Mouse (Mus musculus) neutrophil, adult 5-6 weeks (primary cell): ENCODE measurements around the gene Cplx1. TPM values are rescaled to one million over a fixed set of nuclear protein-coding genes. Genes with fewer than 3 reads are reported as not detected.
"Not testable (repeated sequence)": the region's sequence is repeated elsewhere in the genome, so short reads cannot be mapped to it uniquely, and the experiment has no call there.

Source experiments
- ATAC-seq: fragments of 151-379, 151-347 bp; 2 replicates; pipeline ENCODE4 v1.8.0; 2017; ENCODE audit warnings: mild to moderate bottlenecking, moderate TSS enrichment; ENCODE audit not compliant: insufficient number of reproducible peaks, poor library complexity, low FRiP score, severe bottlenecking; ENCODE audit errors: extremely low read depth
- total RNA-seq: library from RNA; stranded (forward); fragments of 200-1000 nt; gene quantifications from 2 replicates; pipeline ENCODE4 v1.2.3, GENCODE M21; 2017

Gene Cplx1
- total RNA-seq, 1 experiment from 2014 or later: not detected

- no peak for ATAC-seq
Observed at GRCm38 (mm10) chr5:108518951-108519350, 30.9 kb downstream of the Cplx1 start.

- ATAC-seq: no peak
Observed at GRCm38 (mm10) chr5:108518106-108518885, 31.5 kb downstream of the Cplx1 start.

- no peak for ATAC-seq
Observed at GRCm38 (mm10) chr5:108516655-108517054, 33.2 kb downstream of the Cplx1 start.

GRCm38 (mm10) chr5:108515581-108516361, 34.1 kb downstream of the Cplx1 start:
- ATAC-seq: no peak

- no peak for ATAC-seq
Observed at GRCm38 (mm10) chr5:108502286-108502685, 47.5 kb downstream of the Cplx1 start.

- no peak for ATAC-seq
Observed at GRCm38 (mm10) chr5:108501573-108501972, 48.3 kb downstream of the Cplx1 start.

GRCm38 (mm10) chr5:108486148-108486547, 63.7 kb downstream of the Cplx1 start:
- not testable (repeated sequence) for ATAC-seq

GRCm38 (mm10) chr5:108485239-108485638, 64.6 kb downstream of the Cplx1 start:
- peak; percentile 71; the same call in 1 of the 2 replicates for ATAC-seq

GRCm38 (mm10) chr5:108483006-108483405, 66.8 kb downstream of the Cplx1 start:
- no peak for ATAC-seq

- ATAC-seq: no peak
Observed at GRCm38 (mm10) chr5:108475977-108476376, 73.8 kb downstream of the Cplx1 start.

- ATAC-seq: no peak
Observed at GRCm38 (mm10) chr5:108473737-108474136, 76.1 kb downstream of the Cplx1 start.

GRCm38 (mm10) chr5:108469617-108470016, 80.2 kb downstream of the Cplx1 start:
- no peak for ATAC-seq

Other genes with a start within 250 kb of the Cplx1 start
- gene Pigg, start 237.4 kb downstream of the Cplx1 start, total RNA-seq: 4.8 and 5.2 TPM in 2 replicates
- gene Gm42517, start 182.1 kb downstream of the Cplx1 start, total RNA-seq: not detected in 2 replicates
- not detected in 2 replicates for gene Pde6b, start 161.6 kb downstream of the Cplx1 start, total RNA-seq
- 63.7 and 67.9 TPM in 2 replicates for gene Atp5k, start 115.6 kb downstream of the Cplx1 start, total RNA-seq
- gene Mfsd7a, start 101.1 kb downstream of the Cplx1 start, total RNA-seq: 1.4 and 1.7 TPM in 2 replicates
- gene Pcgf3, start 88.8 kb downstream of the Cplx1 start, total RNA-seq: 17.5 and 21.6 TPM in 2 replicates
- 169 and 179 TPM in 2 replicates for gene Gak, start 79.7 kb upstream of the Cplx1 start, total RNA-seq
- 14.9 and 17.3 TPM in 2 replicates for gene Tmem175, start 79.7 kb upstream of the Cplx1 start, total RNA-seq
- 11.9 and 13.0 TPM in 2 replicates for gene Idua, start 110.3 kb upstream of the Cplx1 start, total RNA-seq
- 18.9 and 43.5 TPM in 2 replicates for gene Dgkq, start 119.6 kb upstream of the Cplx1 start, total RNA-seq
- gene Slc26a1, start 125.5 kb upstream of the Cplx1 start, total RNA-seq: 0.12 TPM in 1 of 2 replicates, not detected in the other
- 1.0 and 1.8 TPM in 2 replicates for gene Fgfrl1, start 142.4 kb upstream of the Cplx1 start, total RNA-seq
- gene Rnf212, start 225.0 kb upstream of the Cplx1 start, total RNA-seq: not detected in 2 replicates
- gene Tmed11, start 245.3 kb upstream of the Cplx1 start, total RNA-seq: not detected in 2 replicates